Mouse (Mus musculus) right cerebral cortex, postnatal 36 days (tissue): ENCODE results near the gene Olfr485.
"Not testable (repeated sequence)": the region's sequence is repeated elsewhere in the genome, so short reads cannot be mapped to it uniquely, and the experiment has no call there.

Source experiments
- DNase-seq, 2 experiments: peaks; one replicate each; pipeline ENCODE4 v3.0.0; 2022; ENCODE audit warnings: low spot score in 2 of 2, mixed read lengths in 1 of 2

Olfr485 gene

GRCm38 (mm10) chr7:108159771-108160170 is at the start of gene Olfr485:
TSS of gene Olfr485 (minus strand) at chr7:108159871.
- DNase-seq: no peak

GRCm38 (mm10) chr7:108196938-108197337 is 37.3 kb upstream of the Olfr485 start:
- DNase-seq: no peak

- DNase-seq: not testable (repeated sequence)
Observed at GRCm38 (mm10) chr7:108196337-108196736, 36.7 kb upstream of the Olfr485 start.

GRCm38 (mm10) chr7:108192714-108193113 is 33.0 kb upstream of the Olfr485 start:
- not testable (repeated sequence) for DNase-seq

- not testable (repeated sequence) for DNase-seq
Observed at GRCm38 (mm10) chr7:108191196-108191595, 31.5 kb upstream of the Olfr485 start.

- DNase-seq: not testable (repeated sequence)
Observed at GRCm38 (mm10) chr7:108185237-108185636, 25.6 kb upstream of the Olfr485 start.

GRCm38 (mm10) chr7:108184401-108184800 is 24.7 kb upstream of the Olfr485 start:
- DNase-seq: not testable (repeated sequence)

GRCm38 (mm10) chr7:108172642-108173041 is 13.0 kb upstream of the Olfr485 start, which contains the start of gene Olfr486:
TSS of gene Olfr486 (minus strand) at chr7:108172742.
- not testable (repeated sequence) for DNase-seq

- no peak for DNase-seq
Observed at GRCm38 (mm10) chr7:108127349-108127748, 32.3 kb downstream of the Olfr485 start, which contains the start of gene Olfr484. TSS of gene Olfr484 (minus strand) at chr7:108127449.

- DNase-seq: no peak
Observed at GRCm38 (mm10) chr7:108121416-108121815, 38.3 kb downstream of the Olfr485 start.

GRCm38 (mm10) chr7:108120681-108121080 is 39.0 kb downstream of the Olfr485 start:
- no peak for DNase-seq
